Mouse (Mus musculus) gonadal fat pad, adult 2 months (tissue): ENCODE measurements around the gene Ece1. TPM values are rescaled to one million over a fixed set of nuclear protein-coding genes. Genes with fewer than 3 reads are reported as not detected.
"Not testable (repeated sequence)": the region's sequence is repeated elsewhere in the genome, so short reads cannot be mapped to it uniquely, and the experiment has no call there.

Experiments used
- DNase-seq: peaks from one replicate; pipeline ENCODE4 v3.0.0-alpha.2; 2012; ENCODE audit warnings: low read depth
- polyA plus RNA-seq: library from polyadenylated mRNA; depleted of rRNA; stranded (reverse); fragments of >200 nt; gene quantifications from 2 replicates; pipeline ENCODE4 v1.2.3, GENCODE M21; 2012; rRNA removed

Gene Ece1
- polyA plus RNA-seq: 21.3 and 39.5 TPM in 2 replicates

DNA sequence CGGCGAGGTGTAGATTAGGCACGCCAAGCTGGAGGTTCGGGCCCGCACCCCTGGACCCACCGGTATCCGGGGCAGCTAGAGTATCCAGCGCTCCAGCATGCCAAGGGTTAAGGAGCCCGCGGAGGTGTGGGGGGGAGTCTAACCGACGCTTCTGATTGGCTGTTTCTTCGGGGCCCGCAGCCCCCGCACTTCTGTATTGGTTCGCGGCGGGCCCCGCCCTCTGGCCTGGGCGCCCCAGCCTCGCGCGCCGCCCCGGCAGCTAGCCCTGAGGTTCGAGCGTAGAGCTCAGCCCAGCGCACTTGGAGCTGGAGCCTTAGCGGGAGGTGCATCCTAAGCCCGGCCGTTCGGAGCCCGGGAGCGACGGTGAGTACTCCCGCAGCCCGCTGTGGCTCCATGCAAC is at the start of gene Ece1:
Gene Ece1 (plus strand): TSS at position 219 of the 400 bp plus-strand sequence.
- DNase-seq: no peak

GRCm38 (mm10) chr4:137812946-137813708 is 48.9 kb upstream of the Ece1 start:
- no peak for DNase-seq

GRCm38 (mm10) chr4:137814140-137814539 is 47.9 kb upstream of the Ece1 start:
- no peak for DNase-seq

GRCm38 (mm10) chr4:137815473-137815872 is 46.6 kb upstream of the Ece1 start:
- DNase-seq: no peak

DNA sequence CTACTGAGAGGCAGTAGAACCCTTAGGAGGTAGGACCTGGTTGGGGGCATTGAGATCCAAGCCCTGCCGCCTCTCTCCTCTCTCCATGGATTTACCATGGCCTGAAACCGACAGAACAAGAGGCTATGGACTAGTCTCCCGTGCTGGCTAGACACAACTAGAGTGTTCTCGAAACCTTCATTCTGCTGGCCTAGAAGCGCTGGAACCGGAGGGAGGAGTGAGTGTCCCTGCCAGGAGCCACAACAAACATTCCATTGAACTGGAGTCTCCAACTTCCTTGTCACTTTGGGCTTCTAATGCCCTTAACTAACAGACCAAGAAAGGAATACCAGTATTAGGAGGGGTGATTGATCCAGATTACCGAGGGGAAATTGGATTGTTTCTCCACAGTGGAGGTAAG is 45.8 kb upstream of the Ece1 start:
- DNase-seq: no peak

DNA sequence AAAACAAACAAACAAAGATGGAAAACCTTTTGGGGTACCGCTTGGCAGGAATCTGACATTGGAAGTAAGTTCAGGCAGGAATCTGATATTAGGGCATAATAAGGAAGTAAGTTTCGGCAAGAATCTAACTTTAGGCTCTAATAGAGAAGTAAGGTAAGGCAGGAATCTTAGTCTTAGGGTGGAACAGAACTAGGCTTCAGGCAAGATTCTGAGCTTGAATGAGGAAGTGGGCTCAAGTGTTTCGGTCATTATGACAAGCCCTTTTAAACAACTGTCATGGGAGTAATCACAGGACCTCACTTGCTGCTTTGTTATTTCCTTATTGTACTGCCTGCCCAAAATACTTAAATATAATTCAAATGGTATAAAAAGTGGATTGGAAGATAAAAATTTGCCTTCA is 43.7 kb upstream of the Ece1 start:
- DNase-seq: no peak

DNA sequence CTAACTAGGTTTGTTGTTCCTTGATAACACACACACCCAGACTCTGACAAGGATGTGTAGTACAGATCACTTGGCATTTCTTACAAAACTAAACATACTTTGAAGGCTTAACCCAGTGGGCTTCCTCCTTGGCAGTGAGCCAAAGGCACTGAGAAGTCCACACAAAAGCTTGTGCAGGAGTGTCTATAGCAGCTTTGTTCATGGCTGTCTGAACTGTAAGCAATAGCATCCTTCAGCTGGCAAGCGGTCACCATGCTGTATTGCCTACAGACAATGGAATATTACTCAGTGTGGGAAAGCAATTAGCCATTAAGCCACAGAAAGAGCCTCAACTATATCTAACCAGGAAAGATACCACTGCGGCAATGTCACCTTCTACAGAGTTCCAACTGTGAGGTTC is 42.5 kb upstream of the Ece1 start:
- no peak for DNase-seq

- DNase-seq: no peak
These were observed 41.3 kb upstream of the Ece1 start for GRCm38 (mm10) chr4:137820721-137821120.

DNA sequence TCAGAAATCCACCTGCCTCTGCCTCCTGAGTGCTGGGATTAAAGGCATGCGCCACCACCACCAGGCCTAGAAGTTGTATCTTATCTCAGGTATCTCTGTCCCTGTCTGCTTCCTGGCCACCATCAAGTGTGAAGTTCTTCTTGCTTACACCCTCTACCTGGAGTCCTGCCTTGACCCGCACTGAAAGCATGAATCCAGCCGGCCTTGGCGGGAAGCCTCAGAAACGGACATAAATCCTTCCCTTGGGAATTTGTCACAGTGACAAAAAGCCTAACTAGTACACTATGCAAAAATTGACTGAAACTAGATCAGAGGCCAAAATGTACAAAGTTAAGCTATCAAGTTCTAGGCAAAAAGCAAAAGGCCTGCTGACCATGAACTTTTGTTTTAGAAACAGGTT is 39.5 kb upstream of the Ece1 start:
- DNase-seq: no peak

DNA sequence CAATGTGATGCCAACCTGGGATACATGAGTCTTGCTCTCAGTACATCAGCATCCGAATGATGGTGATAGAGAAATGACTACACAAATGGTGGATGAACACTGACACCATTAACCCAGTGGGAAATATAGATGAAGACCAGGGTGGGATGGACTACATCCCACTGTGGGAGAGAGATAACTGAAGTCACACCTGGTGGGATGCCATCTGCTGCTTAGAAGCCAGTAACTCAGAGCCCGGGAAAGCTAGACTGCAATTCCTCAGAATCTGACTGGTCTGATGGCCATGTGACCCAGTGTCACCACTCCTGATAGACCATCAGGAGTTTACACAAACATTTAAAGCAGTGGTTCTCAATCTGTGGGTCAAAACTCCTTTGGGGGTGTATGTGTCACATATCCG is 38.5 kb upstream of the Ece1 start:
- DNase-seq: no peak

- DNase-seq: no peak
These were observed 37.2 kb upstream of the Ece1 start for GRCm38 (mm10) chr4:137824881-137825280.

GRCm38 (mm10) chr4:137830380-137830779 is 31.7 kb upstream of the Ece1 start:
- DNase-seq: no peak

DNA sequence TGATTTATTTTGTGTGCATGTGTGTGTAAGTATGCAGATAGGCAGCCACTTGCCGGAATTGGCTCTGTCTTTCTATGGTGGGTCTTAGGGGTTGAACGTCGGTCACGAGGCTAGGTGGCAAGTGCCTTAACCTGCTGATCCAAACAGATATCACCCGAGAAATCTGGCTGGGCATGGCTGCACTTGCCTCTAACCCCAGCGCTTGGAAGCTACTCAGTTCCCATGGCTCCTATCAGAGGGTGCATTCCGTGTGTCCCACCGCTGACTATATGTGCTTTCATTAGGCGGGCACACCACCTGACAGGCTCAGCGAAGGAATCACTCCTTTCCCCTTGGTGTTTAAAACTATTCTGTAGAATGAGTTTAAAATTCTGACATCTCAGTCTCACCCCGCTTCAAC is 30.4 kb upstream of the Ece1 start:
- DNase-seq: no peak

DNA sequence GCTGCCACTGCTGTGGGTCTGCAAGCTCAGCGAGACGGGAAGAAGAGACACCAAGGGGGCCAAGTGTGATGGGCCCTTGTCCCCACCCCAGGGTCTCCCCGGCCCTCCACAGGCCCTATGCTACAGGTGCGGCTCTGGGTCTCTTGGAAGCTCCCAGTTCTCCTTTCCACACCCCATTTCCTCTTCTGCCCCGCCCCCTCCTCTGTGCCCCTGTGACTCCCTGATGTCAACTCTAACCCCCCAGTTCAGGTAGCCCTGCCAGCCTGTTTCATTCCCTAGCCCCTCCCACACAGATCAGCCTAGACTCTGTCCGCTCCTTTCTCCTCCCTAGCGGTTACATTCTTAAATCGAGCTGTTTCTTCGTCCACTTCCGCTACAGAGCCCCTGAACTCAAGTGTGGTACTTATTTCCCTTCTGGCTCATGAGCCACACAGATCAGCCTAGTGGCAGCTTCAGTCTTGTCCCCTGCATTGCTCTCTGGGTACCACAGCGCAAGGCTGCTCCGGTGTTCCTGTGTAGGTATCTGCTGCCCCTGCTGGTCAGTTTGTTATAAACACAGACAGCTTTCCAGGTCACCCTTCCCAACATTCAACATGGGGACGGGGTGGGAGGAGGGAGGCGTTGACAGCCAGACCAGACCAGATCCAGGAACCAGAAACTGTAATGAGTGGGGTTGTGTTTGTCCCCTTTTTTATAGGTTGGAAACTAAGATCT is 26.3 kb upstream of the Ece1 start:
- no peak for DNase-seq

DNA sequence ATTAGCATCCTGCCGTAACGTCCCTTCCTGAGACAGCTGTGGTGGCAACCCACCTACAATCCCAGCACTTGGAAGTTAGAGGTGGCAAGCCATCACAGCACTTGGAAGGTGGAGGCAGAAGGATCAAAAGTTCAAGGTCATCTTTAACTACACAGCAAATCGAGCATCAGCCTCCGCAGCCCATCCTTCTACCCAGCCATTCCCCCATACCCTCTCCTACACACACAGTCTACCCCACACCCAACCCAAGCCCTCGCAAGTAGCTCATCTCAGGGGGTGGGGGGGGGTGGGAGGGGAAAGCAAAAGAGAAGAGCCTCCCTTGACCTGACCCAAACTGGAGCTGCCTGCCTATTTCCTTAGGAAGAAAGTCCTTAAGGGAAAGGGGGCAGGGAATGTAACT is 25.3 kb upstream of the Ece1 start:
- no peak for DNase-seq

DNA sequence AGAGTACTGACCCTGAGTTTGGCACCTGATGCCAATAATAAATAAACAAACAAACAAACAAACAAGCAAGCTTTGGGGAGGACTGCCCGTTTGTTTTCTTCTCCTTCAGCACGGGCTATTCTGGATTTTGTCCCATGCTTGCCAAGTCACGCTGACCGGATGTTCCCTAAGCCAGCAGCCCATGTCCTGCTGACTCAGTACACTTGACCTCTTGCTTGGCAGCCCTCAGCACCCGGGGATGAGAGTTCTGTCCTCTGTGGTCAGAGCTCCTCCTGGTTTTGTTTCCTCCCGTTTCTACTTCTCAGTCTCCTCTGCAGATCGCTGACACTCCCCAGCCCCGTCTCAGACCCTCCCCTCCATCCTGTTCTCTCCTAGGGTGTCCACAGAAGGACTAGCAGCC is 24.2 kb upstream of the Ece1 start:
- no peak for DNase-seq

GRCm38 (mm10) chr4:137838791-137839190 is 23.2 kb upstream of the Ece1 start:
- DNase-seq: no peak

- DNase-seq: no peak
These were observed 22.6 kb upstream of the Ece1 start for GRCm38 (mm10) chr4:137839452-137839851.

GRCm38 (mm10) chr4:137844656-137845055 is 17.4 kb upstream of the Ece1 start:
- DNase-seq: no peak

DNA sequence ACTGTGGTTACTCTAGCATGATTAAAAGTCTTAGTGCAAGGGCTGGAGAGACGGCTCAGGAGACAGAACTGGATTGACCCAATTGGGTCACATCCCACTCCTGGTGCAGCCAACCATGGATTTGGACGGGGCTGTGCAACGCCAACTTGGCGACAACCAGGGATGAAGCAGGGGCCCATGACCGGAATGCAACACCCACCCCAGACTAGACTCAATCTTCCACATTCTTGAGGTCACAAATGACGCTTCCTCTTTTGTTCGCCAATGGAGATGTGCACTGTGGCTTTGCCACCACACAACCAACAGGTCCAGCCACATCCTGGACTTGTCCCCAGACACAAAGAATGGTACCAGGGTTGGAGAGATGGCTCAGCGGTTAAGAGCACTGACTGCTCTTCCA is 14.4 kb upstream of the Ece1 start:
- not testable (repeated sequence) for DNase-seq

GRCm38 (mm10) chr4:137850161-137850560 is 11.9 kb upstream of the Ece1 start:
- DNase-seq: no peak

GRCm38 (mm10) chr4:137851484-137851883 is 10.6 kb upstream of the Ece1 start:
- no peak for DNase-seq

DNA sequence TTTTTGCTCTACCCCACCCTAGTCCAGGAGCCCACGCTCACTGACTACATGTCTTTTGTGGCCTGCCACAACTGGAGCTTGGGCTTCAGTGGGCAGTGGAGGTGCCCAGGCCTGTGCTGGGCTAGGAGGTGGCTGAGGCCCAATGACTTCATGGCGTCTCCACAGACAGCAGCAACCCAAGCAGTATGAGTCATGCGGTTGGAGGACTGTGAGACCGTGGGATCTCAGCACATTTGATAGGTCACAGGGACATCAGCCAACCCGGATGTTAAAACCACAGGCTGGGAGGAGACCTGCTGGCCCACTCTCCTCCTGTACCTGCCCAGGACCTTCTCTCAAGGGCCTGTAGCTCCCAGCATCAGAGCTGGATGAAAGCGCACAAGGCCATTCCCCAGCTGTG is 8.2 kb upstream of the Ece1 start:
- DNase-seq: no peak
